Mouse (Mus musculus) thymus, adult 2 months (tissue): ENCODE data around the gene B230217C12Rik.

Experiments used
- CTCF ChIP-seq: fragments of 200-500 bp; IDR thresholded peaks from 2 replicates; pipeline ENCODE4 v1.5.1; 2012; ENCODE audit warnings: mild to moderate bottlenecking, control low read depth, low read length, moderate library complexity, borderline replicate concordance; ENCODE audit not compliant: control insufficient read depth, poor library complexity, insufficient read depth; ENCODE audit errors: extremely low read depth
- POLR2A ChIP-seq: fragments of 200-500 bp; IDR thresholded peaks from 2 replicates; pipeline ENCODE4 v1.6.1; 2012; ENCODE audit warnings: mild to moderate bottlenecking, low read length, control low read depth, moderate library complexity; ENCODE audit not compliant: control insufficient read depth, poor library complexity, insufficient read depth; ENCODE audit errors: extremely low read depth

DNA sequence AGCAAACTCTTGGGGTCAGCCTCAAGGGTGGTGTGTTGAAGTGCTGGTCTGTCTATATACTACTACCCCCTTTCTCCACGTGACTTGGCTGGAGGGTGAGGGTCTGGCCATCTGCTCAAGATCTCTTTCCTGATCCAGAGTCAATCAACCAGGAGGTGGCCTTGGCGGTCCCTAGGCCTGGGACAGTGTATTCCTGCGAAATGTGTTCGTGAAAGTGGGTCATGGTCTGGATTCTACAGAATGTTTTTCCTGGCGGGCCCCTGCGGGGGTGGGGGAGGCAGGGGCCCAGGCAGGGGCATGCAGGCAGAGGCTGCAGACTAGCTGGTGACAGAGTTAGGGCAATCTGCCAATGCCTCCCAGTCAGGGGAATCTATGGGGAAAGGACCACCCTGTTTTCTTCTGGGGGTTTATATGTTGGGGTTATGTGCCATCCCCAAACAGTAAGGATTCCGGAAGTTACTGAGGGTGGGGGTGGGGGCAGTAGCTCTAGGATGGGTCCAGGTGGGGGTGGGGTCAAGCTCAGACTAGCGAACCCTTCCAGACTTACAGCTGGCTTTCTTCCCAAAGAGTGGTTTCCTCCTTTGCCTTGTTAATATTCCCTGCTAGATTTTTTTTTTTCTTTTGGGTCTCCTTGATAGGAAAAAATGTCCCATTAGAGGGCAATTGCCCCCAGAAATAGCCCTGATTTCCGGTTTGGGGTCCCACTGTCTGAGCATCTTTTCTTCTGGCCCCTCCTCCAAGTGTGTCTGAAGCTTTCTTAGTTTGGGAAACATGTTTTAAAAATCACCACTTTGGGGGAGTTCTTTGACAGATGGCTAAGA is 35.5 kb upstream of the B230217C12Rik start:
- no peak for TF ChIP-seq CTCF
- no peak for TF ChIP-seq POLR2A
